Mouse (Mus musculus): ENCODE results near the gene Ppp1r12b. TPM values are rescaled to one million over a fixed set of nuclear protein-coding genes. Genes with fewer than 3 reads are reported as not detected.

Ppp1r12b gene
- total and polyA plus RNA-seq, 3 experiments = 4.7 to 7.8 TPM; not detected in 1

DNA sequence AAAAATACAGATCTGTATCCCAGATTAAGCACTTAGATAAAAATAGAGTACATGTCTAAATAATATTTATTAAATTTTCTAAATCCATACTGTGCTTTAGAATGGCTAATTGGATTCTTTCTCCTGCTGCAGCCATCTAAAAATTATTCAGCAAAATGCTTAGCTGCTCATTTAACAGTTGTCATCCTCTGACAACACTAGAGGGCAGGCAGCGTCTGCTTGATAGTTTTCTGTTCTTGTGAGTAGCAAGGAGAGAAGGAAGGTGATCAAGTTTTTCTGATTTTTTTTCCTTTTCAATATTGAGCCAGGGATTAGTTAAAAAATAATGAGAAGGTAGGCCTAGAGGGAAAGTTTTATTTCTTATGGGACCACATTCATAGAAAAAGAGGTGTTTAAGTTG is 17.2 kb upstream of the Ppp1r12b start:
- H3K4me1 ChIP-seq (ENCODE audit: control insufficient read depth in 1 of 2, insufficient read depth in 2 of 2, low read length in 2 of 2) = no peaks in the 10 kb centered on the region
- no peak overlapping the region for H3K4me3 ChIP-seq (ENCODE audit: control insufficient read depth in 1 of 2, insufficient read depth in 1 of 2, low read depth in 2 of 2, low read length in 2 of 2)
- no peak overlapping the region for H3K27ac ChIP-seq (ENCODE audit: control insufficient read depth, low read depth, low read length)
- H3K27me3 ChIP-seq (ENCODE audit: control insufficient read depth in 1 of 2, insufficient read depth in 2 of 2, low read length in 2 of 2) = no peaks in the 10 kb centered on the region
- no peak for DNase-seq (ENCODE audit: low read depth, low spot score)
- H3K79me2 ChIP-seq (ENCODE audit: control insufficient read depth, insufficient read depth, low read length, poor library complexity) = no peaks in the 10 kb centered on the region
- peaks cover 0 to 7% of the 10 kb centered on the region in 2 experiments; a peak in 2 of 4 replicates for H3K36me3 ChIP-seq (ENCODE audit: control insufficient read depth in 1 of 2, insufficient read depth in 2 of 2, low read length in 2 of 2)
- H3K9ac ChIP-seq (ENCODE audit: control insufficient read depth, low read depth, low read length, poor library complexity, severe bottlenecking) = no peak overlapping the region
- TF ChIP-seq EP300 (IDR thresholded peaks at IDR 0.05; ENCODE audit: low read depth in 1 of 2, low read length in 2 of 2) = no peak
- TF ChIP-seq ZC3H11A (IDR thresholded peaks at IDR 0.05; ENCODE audit: low read depth, low read length) = no peak
- TF ChIP-seq CHD1 (IDR thresholded peaks at IDR 0.05; ENCODE audit: low read depth, low read length) = no peak
- no peak for TF ChIP-seq GATA1 (IDR thresholded peaks at IDR 0.05; ENCODE audit: low read depth, low read length)
- no peak for TF ChIP-seq ZNF384 (IDR thresholded peaks at IDR 0.05; ENCODE audit: low read depth, low read length)
- TF ChIP-seq TAL1 (IDR thresholded peaks at IDR 0.05; ENCODE audit: low read length) = no peak
- TF ChIP-seq POLR2AphosphoS2 (IDR thresholded peaks at IDR 0.05; ENCODE audit: low read length) = no peak
- peak; percentile 7 for TF ChIP-seq RAD21 (IDR thresholded peaks at IDR 0.05; ENCODE audit: low read depth, low read length)
- no peak for TF ChIP-seq SIN3A (IDR thresholded peaks at IDR 0.05; ENCODE audit: low read length)
- TF ChIP-seq USF2 (IDR thresholded peaks at IDR 0.05; ENCODE audit: borderline replicate concordance in 1 of 2, insufficient read depth in 1 of 2, low read depth in 1 of 2, low read length in 2 of 2) = no peak
- TF ChIP-seq JUND (IDR thresholded peaks at IDR 0.05; ENCODE audit: low read depth, low read length) = no peak
- no peak for TF ChIP-seq MAX (IDR thresholded peaks at IDR 0.05; ENCODE audit: low read length)
- no peak for TF ChIP-seq USF1 (IDR thresholded peaks at IDR 0.05; ENCODE audit: low read depth, low read length)
- TF ChIP-seq ELF1 (IDR thresholded peaks at IDR 0.05; ENCODE audit: low read depth, low read length) = no peak
- TF ChIP-seq MEF2A (IDR thresholded peaks at IDR 0.05; ENCODE audit: extremely low read depth, insufficient replicate concordance, low read depth, low read length, poor library complexity, severe bottlenecking) = no peak
- peak in 1 of 3 experiments; percentile 26; a peak in 2 of 6 replicates for TF ChIP-seq CTCF (IDR thresholded peaks at IDR 0.05 in 2 of 3, conservative IDR thresholded peaks at IDR 0.05 in 1 of 3; ENCODE audit: control insufficient read depth in 1 of 3, insufficient read depth in 1 of 3, low read depth in 2 of 3, low read length in 3 of 3, poor library complexity in 1 of 3, severe bottlenecking in 1 of 3)
- no peak for TF ChIP-seq MYB (IDR thresholded peaks at IDR 0.05; ENCODE audit: low read depth, low read length)
- no peaks in the 10 kb centered on the region for H3K9me3 ChIP-seq (replicated peaks; ENCODE audit: insufficient read depth, low read length)

- Histone ChIP-seq H3K9ac (ENCODE audit: control insufficient read depth, low read depth, low read length, poor library complexity, severe bottlenecking) (no peak overlapping the region), H3K9me3 (replicated peaks; ENCODE audit: insufficient read depth, low read length) (no peaks in the 10 kb centered on the region), H3K79me2 (ENCODE audit: control insufficient read depth, insufficient read depth, low read length, poor library complexity) (peaks cover 4% of the 10 kb centered on the region), H3K4me3 (ENCODE audit: control insufficient read depth in 1 of 2, insufficient read depth in 1 of 2, low read depth in 2 of 2, low read length in 2 of 2) (no peak overlapping the region), H3K27me3 (ENCODE audit: control insufficient read depth in 1 of 2, insufficient read depth in 2 of 2, low read length in 2 of 2) (no peaks in the 10 kb centered on the region), H3K36me3 (ENCODE audit: control insufficient read depth in 1 of 2, insufficient read depth in 2 of 2, low read length in 2 of 2) (peaks cover 2 to 5% of the 10 kb centered on the region in 2 experiments; a peak in 3 of 4 replicates), H3K27ac (ENCODE audit: control insufficient read depth, low read depth, low read length) (no peak overlapping the region), H3K4me1 (ENCODE audit: control insufficient read depth in 1 of 2, insufficient read depth in 2 of 2, low read length in 2 of 2) (no peaks in the 10 kb centered on the region)
- TF ChIP-seq ZKSCAN1 (IDR thresholded peaks at IDR 0.05; ENCODE audit: low read depth, low read length) (no peak), MAX (IDR thresholded peaks at IDR 0.05; ENCODE audit: low read length) (no peak), GATA1 (IDR thresholded peaks at IDR 0.05; ENCODE audit: low read depth, low read length) (no peak), HCFC1 (IDR thresholded peaks at IDR 0.05; ENCODE audit: low read depth, low read length) (no peak), CHD2 (IDR thresholded peaks at IDR 0.05; ENCODE audit: low read length) (no peak), CHD1 (IDR thresholded peaks at IDR 0.05; ENCODE audit: low read depth, low read length) (no peak), ZC3H11A (IDR thresholded peaks at IDR 0.05; ENCODE audit: low read depth, low read length) (no peak), ELF1 (IDR thresholded peaks at IDR 0.05; ENCODE audit: low read depth, low read length) (no peak), ETS1 (IDR thresholded peaks at IDR 0.05; ENCODE audit: low read depth, low read length) (no peak), MAZ (IDR thresholded peaks at IDR 0.05; ENCODE audit: low read depth, low read length) (no peak), POLR2AphosphoS2 (IDR thresholded peaks at IDR 0.05; ENCODE audit: low read length) (no peak), RCOR1 (IDR thresholded peaks at IDR 0.05; ENCODE audit: low read depth, low read length) (no peak), UBTF (IDR thresholded peaks at IDR 0.05; ENCODE audit: borderline replicate concordance, insufficient read depth, low read depth, low read length) (no peak), ZNF384 (IDR thresholded peaks at IDR 0.05; ENCODE audit: low read depth, low read length) (no peak), USF1 (IDR thresholded peaks at IDR 0.05; ENCODE audit: low read depth, low read length) (no peak)
- no peak for DNase-seq (ENCODE audit: low read depth, low spot score)
Observed at GRCm38 (mm10) chr1:134965430-134965829, 9.7 kb upstream of the Ppp1r12b start.

Measured in MEL (cell line).